Mouse (Mus musculus) heart, adult 2 months (tissue): ENCODE measurements around the gene Olfr351.

Source experiments
- CTCF ChIP-seq: fragments of 200-600 bp; IDR thresholded peaks from 2 replicates; pipeline ENCODE4 v1.8.1; 2022; ENCODE audit warnings: antibody characterized with exemption, mild to moderate bottlenecking, moderate library complexity
- EP300 ChIP-seq: fragments of 200-500 bp; IDR thresholded peaks from 2 replicates; pipeline ENCODE4 v1.6.1; 2011; ENCODE audit warnings: low read depth, low read length, control low read depth; ENCODE audit not compliant: insufficient read depth

- TF ChIP-seq EP300 (no peak), CTCF (no peak)
These were observed 5.7 kb upstream of the Olfr351 start, which contains the start of gene Olfr352 for GRCm38 (mm10) chr2:36868160-36868559.
